Mouse (Mus musculus): Measurements from ENCODE around the gene Tmem86b. TPM values are rescaled to one million over a fixed set of nuclear protein-coding genes. Genes with fewer than 3 reads are reported as not detected.
A peak's percentile ranks its signal among the peaks of the same experiment; 100 is the strongest.

The Tmem86b gene
- total RNA-seq, 2 experiments from 2014 or later: 12.5 to 17.3 TPM

GRCm38 (mm10) chr7:4651581-4651980 is 20.4 kb upstream of the Tmem86b start:
- no peak for DNase-seq (ENCODE audit: extremely low spot score in 1 of 2, low spot score in 1 of 2)

DNA sequence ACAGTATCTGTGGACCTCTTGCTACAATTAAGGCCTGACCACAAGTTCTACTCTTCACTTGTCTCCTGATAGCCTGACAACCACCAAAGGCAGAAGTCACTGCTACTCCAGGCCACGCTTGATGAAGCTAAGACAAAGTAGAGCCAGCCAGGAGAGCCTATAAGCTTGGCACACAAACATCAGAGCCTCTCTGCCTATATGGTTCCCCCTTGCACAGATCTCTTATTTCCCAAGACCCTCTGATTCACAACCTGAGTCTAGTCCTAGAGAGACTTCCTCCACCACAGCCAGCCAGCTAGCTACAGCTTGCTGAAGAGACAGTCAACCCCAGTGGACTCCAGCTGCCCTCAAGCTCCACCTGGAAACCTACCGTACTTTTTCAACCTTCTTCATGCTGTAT is 16.8 kb upstream of the Tmem86b start:
- no peak for DNase-seq (ENCODE audit: extremely low spot score in 1 of 2, low spot score in 1 of 2)

GRCm38 (mm10) chr7:4647291-4647690 is 16.1 kb upstream of the Tmem86b start:
- DNase-seq (ENCODE audit: extremely low spot score in 1 of 2, low spot score in 1 of 2): no peak

- DNase-seq (ENCODE audit: extremely low spot score in 1 of 2, low spot score in 1 of 2): no peak
Measured at GRCm38 (mm10) chr7:4646806-4647205, 15.6 kb upstream of the Tmem86b start.

GRCm38 (mm10) chr7:4643225-4643624 is 12.0 kb upstream of the Tmem86b start:
- no peak for DNase-seq (ENCODE audit: extremely low spot score in 1 of 2, low spot score in 1 of 2)

- no peak for DNase-seq (ENCODE audit: extremely low spot score in 1 of 2, low spot score in 1 of 2)
Measured at GRCm38 (mm10) chr7:4641956-4642355, 10.7 kb upstream of the Tmem86b start.

- no peak for DNase-seq (ENCODE audit: extremely low spot score in 1 of 2, low spot score in 1 of 2)
Measured at GRCm38 (mm10) chr7:4641155-4641554, 9.9 kb upstream of the Tmem86b start.

- no peak for DNase-seq (ENCODE audit: extremely low spot score in 1 of 2, low spot score in 1 of 2)
Measured at GRCm38 (mm10) chr7:4636179-4636578, 5.0 kb upstream of the Tmem86b start.

GRCm38 (mm10) chr7:4630198-4630597 is 1.0 kb downstream of the Tmem86b start:
- no peak for DNase-seq (ENCODE audit: extremely low spot score in 1 of 2, low spot score in 1 of 2)

GRCm38 (mm10) chr7:4629586-4629985 is 1.6 kb downstream of the Tmem86b start:
- no peak for DNase-seq (ENCODE audit: extremely low spot score in 1 of 2, low spot score in 1 of 2)

DNA sequence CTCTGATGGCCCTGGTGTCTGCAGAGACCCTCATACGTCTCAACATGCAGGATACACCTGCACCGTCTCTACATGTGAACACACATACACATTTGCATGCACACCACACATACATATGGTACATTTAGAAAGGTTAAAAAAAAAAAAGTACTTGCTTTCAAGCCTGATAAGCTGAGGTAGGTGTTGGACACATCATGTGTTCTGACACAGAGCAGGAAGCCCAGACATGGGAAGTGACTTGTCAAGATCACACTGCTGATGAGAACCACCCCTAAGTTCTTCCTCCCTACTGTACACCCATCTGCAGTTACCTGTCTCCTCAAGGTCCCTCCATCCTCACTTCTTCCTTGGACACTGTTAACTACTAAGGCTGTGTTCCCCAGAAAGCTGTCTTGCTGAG is 5.3 kb downstream of the Tmem86b start:
- no peak for DNase-seq (ENCODE audit: extremely low spot score in 1 of 2, low spot score in 1 of 2)

DNA sequence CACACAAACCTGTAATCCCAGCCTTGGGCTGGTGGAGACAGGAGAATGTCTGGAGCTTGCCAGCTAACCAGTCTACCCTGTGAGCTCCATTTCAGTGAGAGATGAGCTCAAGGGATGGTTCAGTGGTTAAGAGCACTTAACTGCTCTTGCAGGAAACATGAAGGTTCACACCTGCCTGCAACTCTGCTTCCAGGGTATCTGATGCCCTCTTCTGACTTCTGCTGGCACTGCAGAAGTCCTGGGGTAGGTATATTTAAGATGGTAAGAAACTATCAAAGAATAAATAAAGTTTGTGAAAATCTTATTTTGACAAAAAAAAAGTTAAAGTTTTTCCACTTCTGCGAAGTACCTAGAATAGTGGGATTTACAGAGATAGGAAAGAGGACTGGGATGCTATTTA is 6.9 kb downstream of the Tmem86b start:
- no peak for DNase-seq (ENCODE audit: extremely low spot score in 1 of 2, low spot score in 1 of 2)

- peak in 1 of 2 experiments; percentile 61 for DNase-seq (ENCODE audit: extremely low spot score in 1 of 2, low spot score in 1 of 2)
Measured at GRCm38 (mm10) chr7:4623544-4624189, 7.6 kb downstream of the Tmem86b start.

- no peak for DNase-seq (ENCODE audit: extremely low spot score in 1 of 2, low spot score in 1 of 2)
Measured at GRCm38 (mm10) chr7:4619979-4620378, 11.2 kb downstream of the Tmem86b start.

GRCm38 (mm10) chr7:4613740-4614403 is 17.4 kb downstream of the Tmem86b start:
- no peak for DNase-seq (ENCODE audit: extremely low spot score in 1 of 2, low spot score in 1 of 2)

DNA sequence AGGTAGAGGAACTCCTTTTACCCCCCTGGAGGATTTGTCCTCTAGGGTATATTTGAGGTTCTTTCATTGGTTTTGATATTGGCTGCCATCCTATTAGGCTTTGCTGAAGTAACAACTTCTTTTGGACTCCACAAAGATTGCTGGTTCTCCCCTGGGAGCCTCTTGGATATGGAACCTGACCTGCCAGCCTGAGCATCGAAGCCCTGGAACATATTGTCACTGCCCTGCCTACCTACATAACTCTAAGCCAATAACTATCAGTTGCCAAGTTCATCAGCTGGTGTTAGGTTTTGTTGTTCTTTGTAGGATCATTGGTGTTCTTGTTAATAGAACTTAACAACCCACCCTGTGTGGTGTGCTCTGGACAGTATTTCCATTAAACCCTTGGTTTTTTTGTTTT is 18.3 kb downstream of the Tmem86b start:
- no peak for DNase-seq (ENCODE audit: extremely low spot score in 1 of 2, low spot score in 1 of 2)

DNA sequence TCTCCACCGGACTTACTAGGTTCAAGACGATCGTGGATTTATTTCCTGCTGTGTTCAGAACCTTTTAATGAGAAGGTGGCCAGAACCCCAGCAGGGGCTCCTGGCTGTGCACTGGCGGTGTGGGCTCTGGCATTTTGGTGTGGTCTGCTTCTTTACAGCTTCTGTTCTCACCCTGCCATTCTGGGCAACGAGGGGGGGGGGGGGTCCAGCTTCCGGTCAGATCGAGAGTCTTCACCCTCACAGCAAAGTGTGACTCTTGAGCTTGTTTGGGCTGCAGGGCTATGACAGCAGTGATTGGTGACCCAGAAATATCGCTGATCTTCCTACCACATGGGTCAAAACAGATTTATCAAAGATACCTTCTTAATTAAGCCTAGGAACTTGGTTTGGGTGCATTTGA is 18.8 kb downstream of the Tmem86b start:
- DNase-seq (ENCODE audit: extremely low spot score in 1 of 2, low spot score in 1 of 2): no peak

DNA sequence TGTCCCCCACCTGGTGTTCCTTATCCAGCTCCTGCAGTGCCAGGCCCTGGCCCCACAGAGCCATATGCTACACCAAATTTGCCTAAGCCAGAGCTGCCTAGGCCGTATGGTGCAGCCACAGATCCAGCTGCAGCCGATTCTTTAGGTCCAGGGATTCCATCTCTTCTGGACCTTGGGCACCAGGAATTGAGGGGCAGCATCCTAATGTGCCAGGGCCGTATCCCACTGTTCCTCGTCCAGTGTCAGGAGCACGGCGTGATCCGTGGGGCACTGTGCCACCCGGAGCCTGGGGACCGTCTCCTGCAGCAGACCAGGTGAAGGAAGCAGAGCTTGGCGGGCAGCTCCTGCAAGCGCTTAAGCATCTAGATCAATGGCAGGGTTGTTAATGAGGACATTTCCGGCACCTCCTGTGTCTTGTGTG is 19.3 kb downstream of the Tmem86b start:
- no peak for DNase-seq (ENCODE audit: extremely low spot score in 1 of 2, low spot score in 1 of 2)

DNA sequence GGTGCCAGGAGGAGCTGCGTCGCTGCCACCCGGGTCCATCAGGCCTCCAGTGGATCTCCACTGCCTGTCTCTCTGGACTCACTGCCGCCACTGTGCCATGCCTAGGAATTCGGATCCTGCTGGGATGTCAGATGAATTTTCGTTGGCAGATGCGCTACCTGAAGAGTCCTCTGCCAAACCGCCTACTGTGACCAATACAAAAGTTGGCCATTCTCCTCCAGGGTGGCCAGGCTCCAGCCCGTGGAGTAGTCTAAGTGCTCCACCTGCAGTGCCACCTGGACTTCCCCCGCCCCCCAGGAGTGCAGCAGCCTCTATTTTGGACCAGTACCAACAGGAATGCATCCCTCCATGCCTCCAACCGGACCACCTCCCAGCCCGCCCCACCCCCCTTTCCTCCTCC is 19.7 kb downstream of the Tmem86b start:
- no peak for DNase-seq (ENCODE audit: extremely low spot score in 1 of 2, low spot score in 1 of 2)

DNA sequence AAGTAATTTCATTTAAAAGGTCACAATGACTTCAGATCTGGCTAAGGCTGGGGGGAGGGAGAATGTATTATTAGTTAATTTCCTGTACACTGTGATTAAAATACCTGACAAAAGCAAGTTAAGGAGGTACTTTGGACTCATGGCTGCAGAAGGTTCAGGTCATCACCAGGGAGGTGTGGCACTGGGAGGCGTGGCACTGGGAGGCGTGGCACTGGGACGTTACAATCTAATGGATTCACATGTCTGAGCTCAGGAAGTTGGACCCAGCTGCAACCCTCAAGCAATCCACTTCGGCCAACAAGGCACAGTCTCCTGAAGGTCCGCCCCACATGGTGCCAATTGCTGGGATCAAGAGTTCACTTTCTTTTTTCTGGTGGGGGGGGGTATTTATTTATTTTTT is 23.2 kb downstream of the Tmem86b start:
- no peak for DNase-seq (ENCODE audit: extremely low spot score in 1 of 2, low spot score in 1 of 2)

DNA sequence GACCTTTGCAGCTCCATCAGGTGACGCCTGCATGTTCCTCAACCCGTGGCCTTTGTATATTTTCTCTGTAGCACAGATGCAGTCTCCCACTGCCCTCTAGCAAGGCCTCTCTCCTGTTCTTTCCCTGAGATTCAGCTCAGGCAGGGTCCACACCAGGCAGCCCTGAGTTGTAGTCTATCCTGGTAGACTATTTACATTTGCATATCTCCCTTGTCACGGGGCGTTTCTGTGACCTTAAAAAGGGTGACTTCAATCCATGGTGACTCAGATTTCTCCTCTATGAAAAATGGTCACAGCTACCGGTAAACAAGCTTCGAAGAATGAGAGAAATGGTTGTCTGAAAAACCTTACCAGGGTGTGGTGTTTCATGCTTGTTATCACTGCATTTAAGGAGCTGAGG is 27.3 kb downstream of the Tmem86b start, which contains the start of gene Ptprh:
Gene Ptprh, minus strand, starts transcription at position 169 of the 400 bp plus-strand sequence.
- no peak for DNase-seq (ENCODE audit: extremely low spot score in 1 of 2, low spot score in 1 of 2)

GRCm38 (mm10) chr7:4602969-4603368 is 28.3 kb downstream of the Tmem86b start:
- DNase-seq (ENCODE audit: extremely low spot score in 1 of 2, low spot score in 1 of 2): no peak
